Mouse (Mus musculus): ENCODE data around the gene Lamc2. TPM values are rescaled to one million over a fixed set of nuclear protein-coding genes. Genes with fewer than 3 reads are reported as not detected.

Lamc2 gene
- polyA plus RNA-seq, 1 experiment from 2014 or later: 15.6 TPM

DNA sequence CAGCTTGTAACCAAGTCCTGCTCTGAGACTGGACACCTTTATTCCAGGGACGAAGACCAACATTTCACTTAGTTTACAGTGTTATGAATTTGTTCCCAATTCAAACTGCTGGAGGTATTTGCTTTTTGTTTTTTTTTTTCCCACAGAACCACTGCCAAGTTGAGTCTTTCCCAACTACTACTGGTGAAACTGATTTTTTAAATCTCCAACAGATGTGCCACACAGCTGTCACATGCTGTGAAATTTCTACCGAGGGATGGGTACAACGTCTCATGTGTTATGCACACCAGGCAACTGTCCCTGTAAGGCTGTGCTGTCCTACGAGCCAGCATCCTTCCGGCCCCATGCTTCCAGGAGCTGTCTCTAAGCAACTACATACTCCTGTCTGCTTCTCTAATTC lies 18.0 kb downstream of the Lamc2 start:
- Histone ChIP-seq H3K9ac (ENCODE audit: low read length) (no peak overlapping the region), H3K4me2 (ENCODE audit: low read depth, low read length) (no peak overlapping the region), H3K27ac (ENCODE audit: low read length) (no peak overlapping the region), H3K36me3 (ENCODE audit: control insufficient read depth, insufficient read depth, low read length) (no peaks in the 10 kb centered on the region), H3K27me3 (ENCODE audit: control insufficient read depth, insufficient read depth, low read length) (no peaks in the 10 kb centered on the region), H3K4me1 (ENCODE audit: control insufficient read depth, insufficient read depth, low read length) (peaks cover 12% of the 10 kb centered on the region), H3K4me3 (replicated peaks; ENCODE audit: low read length) (no peak overlapping the region), H3K9me3 (replicated peaks; ENCODE audit: control insufficient read depth, low read length) (no peaks in the 10 kb centered on the region)
- no peak for ATAC-seq (ENCODE audit: insufficient read depth, low FRiP score)
- 80% methylated on average over 5 of the region's 5 CpGs for WGBS

DNA sequence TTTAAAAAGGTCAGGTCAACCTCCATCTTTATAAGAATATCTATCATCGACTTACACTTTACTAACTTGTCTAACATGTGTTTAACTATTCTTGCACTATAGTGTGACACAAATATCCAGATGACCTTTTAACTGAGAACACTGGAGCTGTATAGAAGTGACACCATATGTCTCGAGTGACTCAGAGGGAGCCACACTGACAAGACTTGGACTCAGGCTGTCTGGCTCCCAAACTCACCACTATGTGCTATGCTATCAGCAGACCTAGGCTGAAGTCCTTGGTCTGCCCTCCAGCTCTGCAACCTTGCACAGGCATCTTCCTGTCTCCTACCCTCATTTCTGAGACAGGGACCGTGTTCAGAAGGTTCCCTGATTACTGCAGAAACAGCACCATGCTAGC lies 22.4 kb downstream of the Lamc2 start:
- no peaks in the 10 kb centered on the region for H3K4me1 ChIP-seq (ENCODE audit: control insufficient read depth, insufficient read depth, low read length)
- H3K27me3 ChIP-seq (ENCODE audit: control insufficient read depth, insufficient read depth, low read length): no peaks in the 10 kb centered on the region
- H3K9me3 ChIP-seq (replicated peaks; ENCODE audit: control insufficient read depth, low read length): no peaks in the 10 kb centered on the region
- H3K36me3 ChIP-seq (ENCODE audit: control insufficient read depth, insufficient read depth, low read length): no peaks in the 10 kb centered on the region
- WGBS: 63% methylated on average over 3 of the region's 3 CpGs
- ATAC-seq (ENCODE audit: insufficient read depth, low FRiP score): no peak
- H3K27ac ChIP-seq (ENCODE audit: low read length): no peak overlapping the region
- no peak overlapping the region for H3K4me3 ChIP-seq (replicated peaks; ENCODE audit: low read length)
- H3K9ac ChIP-seq (ENCODE audit: low read length): no peak overlapping the region
- H3K4me2 ChIP-seq (ENCODE audit: low read depth, low read length): no peak overlapping the region

DNA sequence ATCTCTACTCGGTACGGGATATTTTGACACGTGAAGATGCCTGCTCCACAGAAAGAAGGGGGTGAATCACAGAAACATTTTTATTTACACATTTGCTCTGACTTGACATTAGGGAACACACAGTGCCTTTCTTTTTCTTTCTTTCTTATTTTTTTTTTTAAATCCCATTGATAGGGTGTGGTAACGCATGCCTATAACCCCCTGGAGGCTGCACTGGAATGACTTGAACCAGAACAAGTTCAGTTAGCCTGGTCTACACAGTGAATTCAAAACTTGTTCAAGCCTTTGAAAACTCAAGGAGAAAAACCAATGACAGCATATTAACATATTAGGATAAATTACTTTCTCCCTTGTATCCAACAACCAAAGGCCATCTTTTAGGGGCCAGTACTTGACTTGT lies 27.1 kb downstream of the Lamc2 start:
- H3K4me3 ChIP-seq (replicated peaks; ENCODE audit: low read length): no peak overlapping the region
- H3K36me3 ChIP-seq (ENCODE audit: control insufficient read depth, insufficient read depth, low read length): no peaks in the 10 kb centered on the region
- no peaks in the 10 kb centered on the region for H3K9me3 ChIP-seq (replicated peaks; ENCODE audit: control insufficient read depth, low read length)
- H3K27ac ChIP-seq (ENCODE audit: low read length): no peak overlapping the region
- no peaks in the 10 kb centered on the region for H3K4me1 ChIP-seq (ENCODE audit: control insufficient read depth, insufficient read depth, low read length)
- no peak for ATAC-seq (ENCODE audit: insufficient read depth, low FRiP score)
- H3K27me3 ChIP-seq (ENCODE audit: control insufficient read depth, insufficient read depth, low read length): no peaks in the 10 kb centered on the region
- 86% methylated on average over 4 of the region's 4 CpGs for WGBS
- H3K4me2 ChIP-seq (ENCODE audit: low read depth, low read length): no peak overlapping the region
- H3K9ac ChIP-seq (ENCODE audit: low read length): no peak overlapping the region

DNA sequence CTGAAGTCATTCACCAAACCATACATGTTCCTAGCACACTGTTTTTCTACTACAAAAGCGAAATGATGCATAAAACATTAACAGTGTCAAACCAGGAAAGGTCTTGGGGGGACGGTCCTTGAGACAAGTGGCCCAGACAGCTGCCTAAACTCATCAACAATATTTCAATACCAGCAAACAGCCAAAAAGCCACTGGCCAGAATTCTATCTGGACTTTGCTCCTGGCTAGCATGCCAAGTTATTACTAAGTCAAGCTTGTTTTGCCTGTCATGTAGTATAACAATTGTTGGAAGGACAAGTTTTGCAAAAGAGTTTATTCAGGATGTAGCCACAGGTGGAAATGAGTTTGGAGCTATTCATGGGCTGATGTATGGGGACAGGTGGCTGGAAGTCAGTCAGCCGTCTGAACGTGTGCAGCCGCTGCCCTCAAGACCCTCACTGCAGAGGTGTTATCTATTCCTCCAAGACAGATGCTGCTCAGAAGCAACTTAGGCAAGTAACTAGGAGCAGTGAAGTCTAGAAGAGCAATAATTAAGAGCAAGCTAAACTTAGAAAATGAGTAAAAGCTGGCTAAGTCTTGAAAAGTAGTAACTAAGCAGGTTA lies 29.1 kb downstream of the Lamc2 start:
- H3K27me3 ChIP-seq (ENCODE audit: control insufficient read depth, insufficient read depth, low read length): no peaks in the 10 kb centered on the region
- H3K36me3 ChIP-seq (ENCODE audit: control insufficient read depth, insufficient read depth, low read length): no peaks in the 10 kb centered on the region
- no peak overlapping the region for H3K4me3 ChIP-seq (replicated peaks; ENCODE audit: low read length)
- no peak overlapping the region for H3K9ac ChIP-seq (ENCODE audit: low read length)
- H3K27ac ChIP-seq (ENCODE audit: low read length): no peak overlapping the region
- WGBS: 60% methylated on average over 5 of the region's 5 CpGs
- no peak for ATAC-seq (ENCODE audit: insufficient read depth, low FRiP score)
- no peaks in the 10 kb centered on the region for H3K4me1 ChIP-seq (ENCODE audit: control insufficient read depth, insufficient read depth, low read length)
- no peaks in the 10 kb centered on the region for H3K9me3 ChIP-seq (replicated peaks; ENCODE audit: control insufficient read depth, low read length)
- no peak overlapping the region for H3K4me2 ChIP-seq (ENCODE audit: low read depth, low read length)

DNA sequence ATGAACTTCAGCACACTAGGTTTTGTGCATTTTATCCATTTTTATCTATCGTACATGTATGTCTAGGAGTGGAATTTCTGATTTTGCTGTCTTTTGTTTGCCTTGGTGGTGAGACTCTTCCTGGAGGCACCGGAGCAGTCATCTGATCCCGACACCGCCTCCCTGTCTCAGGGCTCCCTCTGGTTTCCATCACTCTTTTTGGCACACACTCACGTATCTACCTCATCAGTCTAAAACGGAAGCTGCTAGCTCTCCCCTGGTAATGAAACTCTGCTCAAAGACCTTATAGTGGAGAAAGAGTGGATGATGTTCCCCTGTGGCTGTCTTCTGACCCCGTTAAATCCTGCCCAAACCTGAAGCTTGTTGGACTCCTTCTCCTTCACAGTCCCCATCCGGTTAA lies 30.9 kb downstream of the Lamc2 start:
- H3K4me1 ChIP-seq (ENCODE audit: control insufficient read depth, insufficient read depth, low read length): no peaks in the 10 kb centered on the region

DNA sequence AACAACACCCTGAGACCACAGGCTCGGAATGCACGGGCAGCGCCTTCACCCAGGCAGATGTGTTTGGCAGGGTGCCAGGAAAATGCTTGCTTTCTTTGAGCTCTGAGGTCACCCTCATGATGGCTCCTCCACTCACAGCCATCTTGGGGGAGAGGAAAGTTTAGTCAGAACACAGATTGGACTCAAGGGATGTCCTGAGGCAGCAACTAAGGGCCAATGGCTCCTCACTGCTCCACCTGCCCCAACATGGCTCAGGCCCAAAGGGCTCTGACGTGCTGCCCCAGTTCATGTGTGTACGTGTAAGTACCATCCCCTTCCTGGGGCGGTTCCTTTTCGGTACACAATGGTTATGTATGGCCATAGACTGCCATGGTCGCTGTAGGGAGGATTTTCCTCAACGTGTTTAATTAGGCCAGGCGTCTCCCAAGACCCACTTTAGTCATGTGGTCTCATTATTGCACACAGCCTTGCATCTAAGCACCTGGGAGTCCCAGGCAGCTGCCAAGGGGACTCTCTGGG lies 32.6 kb downstream of the Lamc2 start:
- WGBS: 63% methylated on average over 10 of the region's 10 CpGs
- Histone ChIP-seq H3K4me3 (replicated peaks; ENCODE audit: low read length) (no peak overlapping the region), H3K4me1 (ENCODE audit: control insufficient read depth, insufficient read depth, low read length) (no peaks in the 10 kb centered on the region), H3K27ac (ENCODE audit: low read length) (no peak overlapping the region), H3K27me3 (ENCODE audit: control insufficient read depth, insufficient read depth, low read length) (no peaks in the 10 kb centered on the region), H3K36me3 (ENCODE audit: control insufficient read depth, insufficient read depth, low read length) (no peaks in the 10 kb centered on the region), H3K4me2 (ENCODE audit: low read depth, low read length) (no peak overlapping the region), H3K9ac (ENCODE audit: low read length) (no peak overlapping the region), H3K9me3 (replicated peaks; ENCODE audit: control insufficient read depth, low read length) (no peaks in the 10 kb centered on the region)
- ATAC-seq (ENCODE audit: insufficient read depth, low FRiP score): 0 out of 2 replicates have a peak, but pooled peaks have one; percentile 35

More for the DNA sequence above, 30.9 kb downstream of the Lamc2 start:
- no peak overlapping the region for H3K4me3 ChIP-seq (replicated peaks; ENCODE audit: low read length)
- WGBS: 62% methylated on average over 8 of the region's 8 CpGs
- H3K4me2 ChIP-seq (ENCODE audit: low read depth, low read length): no peak overlapping the region
- H3K27me3 ChIP-seq (ENCODE audit: control insufficient read depth, insufficient read depth, low read length): no peaks in the 10 kb centered on the region
- H3K9me3 ChIP-seq (replicated peaks; ENCODE audit: control insufficient read depth, low read length): no peaks in the 10 kb centered on the region
- H3K27ac ChIP-seq (ENCODE audit: low read length): no peak overlapping the region
- H3K36me3 ChIP-seq (ENCODE audit: control insufficient read depth, insufficient read depth, low read length): no peaks in the 10 kb centered on the region
- no peak overlapping the region for H3K9ac ChIP-seq (ENCODE audit: low read length)
- no peak for ATAC-seq (ENCODE audit: insufficient read depth, low FRiP score)

DNA sequence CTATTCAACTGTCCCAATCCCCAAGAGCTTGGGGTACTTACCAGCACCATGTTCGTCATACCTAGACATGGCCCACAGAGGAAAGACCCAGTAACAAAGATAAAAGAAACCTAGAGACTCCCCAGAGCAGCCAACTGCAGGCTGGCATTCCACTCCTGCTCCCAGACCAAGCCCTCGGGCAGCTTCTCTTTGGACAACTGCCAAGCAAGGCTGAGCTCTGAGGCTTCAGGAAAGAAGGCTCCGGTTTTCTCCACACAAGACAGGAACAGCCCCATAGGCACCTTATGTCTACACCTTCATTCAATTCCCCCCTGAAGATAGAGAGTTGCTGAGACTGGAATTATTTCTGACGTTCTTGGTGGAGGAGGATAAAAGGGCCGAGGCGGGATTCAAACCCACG lies 33.7 kb downstream of the Lamc2 start:
- no peaks in the 10 kb centered on the region for H3K4me1 ChIP-seq (ENCODE audit: control insufficient read depth, insufficient read depth, low read length)
- no peak overlapping the region for H3K9ac ChIP-seq (ENCODE audit: low read length)
- 66% methylated on average over 7 of the region's 7 CpGs for WGBS
- H3K27me3 ChIP-seq (ENCODE audit: control insufficient read depth, insufficient read depth, low read length): no peaks in the 10 kb centered on the region
- H3K4me2 ChIP-seq (ENCODE audit: low read depth, low read length): no peak overlapping the region
- H3K27ac ChIP-seq (ENCODE audit: low read length): no peak overlapping the region
- no peaks in the 10 kb centered on the region for H3K9me3 ChIP-seq (replicated peaks; ENCODE audit: control insufficient read depth, low read length)
- no peaks in the 10 kb centered on the region for H3K36me3 ChIP-seq (ENCODE audit: control insufficient read depth, insufficient read depth, low read length)
- ATAC-seq (ENCODE audit: insufficient read depth, low FRiP score): no peak
- no peak overlapping the region for H3K4me3 ChIP-seq (replicated peaks; ENCODE audit: low read length)

DNA sequence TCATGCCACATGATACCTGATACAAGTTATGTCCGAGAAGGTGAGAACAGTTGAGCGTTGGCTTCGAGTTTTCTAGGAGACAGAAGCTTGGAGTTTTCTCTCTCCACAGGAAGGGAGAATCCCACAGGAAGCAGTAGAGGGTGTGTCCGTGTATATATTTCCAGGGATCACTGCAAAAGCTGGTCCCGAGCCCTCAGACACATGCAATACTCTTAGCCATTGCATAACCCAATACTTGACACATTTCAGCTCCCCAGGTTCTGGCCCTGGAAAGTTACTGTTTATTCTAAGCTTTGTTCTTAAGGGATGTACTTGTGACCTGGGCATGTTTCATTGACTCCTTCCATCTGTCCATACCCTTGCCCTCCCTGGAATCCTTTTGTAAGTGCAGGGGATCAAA lies 40.5 kb downstream of the Lamc2 start:
- Histone ChIP-seq H3K27ac (ENCODE audit: low read length) (no peak overlapping the region), H3K4me1 (ENCODE audit: control insufficient read depth, insufficient read depth, low read length) (peaks cover 7% of the 10 kb centered on the region), H3K4me3 (replicated peaks; ENCODE audit: low read length) (no peak overlapping the region), H3K9ac (ENCODE audit: low read length) (no peak overlapping the region), H3K4me2 (ENCODE audit: low read depth, low read length) (no peak overlapping the region), H3K9me3 (replicated peaks; ENCODE audit: control insufficient read depth, low read length) (no peaks in the 10 kb centered on the region), H3K27me3 (ENCODE audit: control insufficient read depth, insufficient read depth, low read length) (no peaks in the 10 kb centered on the region), H3K36me3 (ENCODE audit: control insufficient read depth, insufficient read depth, low read length) (no peaks in the 10 kb centered on the region)
- no peak for ATAC-seq (ENCODE audit: insufficient read depth, low FRiP score)
- 54% methylated on average over 5 of the region's 5 CpGs for WGBS

DNA sequence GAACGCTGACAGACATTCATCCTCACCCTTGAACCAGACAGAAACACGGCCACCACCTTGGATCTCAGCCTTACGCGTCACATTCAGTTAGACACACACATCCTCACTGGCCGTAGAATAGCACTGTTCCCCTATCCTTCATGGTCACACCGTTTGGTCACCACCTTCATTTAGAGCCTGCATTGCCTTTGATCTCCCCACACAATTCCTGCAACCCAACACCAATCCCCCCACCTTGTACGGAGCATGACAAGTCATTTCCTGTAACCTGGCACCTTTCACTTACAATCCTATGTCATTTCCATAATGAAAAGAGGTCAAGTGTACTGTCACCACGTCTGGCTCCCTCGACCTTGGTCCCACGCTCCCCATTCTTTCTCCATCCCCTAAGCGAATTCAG lies 42.2 kb downstream of the Lamc2 start:
- ATAC-seq (ENCODE audit: insufficient read depth, low FRiP score): no peak
- WGBS: 78% methylated on average over 11 of the region's 11 CpGs
- no peak overlapping the region for H3K4me2 ChIP-seq (ENCODE audit: low read depth, low read length)
- H3K27ac ChIP-seq (ENCODE audit: low read length): no peak overlapping the region
- H3K4me3 ChIP-seq (replicated peaks; ENCODE audit: low read length): no peak overlapping the region
- H3K4me1 ChIP-seq (ENCODE audit: control insufficient read depth, insufficient read depth, low read length): peaks cover 17% of the 10 kb centered on the region
- H3K9ac ChIP-seq (ENCODE audit: low read length): no peak overlapping the region
- H3K27me3 ChIP-seq (ENCODE audit: control insufficient read depth, insufficient read depth, low read length): no peaks in the 10 kb centered on the region
- no peaks in the 10 kb centered on the region for H3K9me3 ChIP-seq (replicated peaks; ENCODE audit: control insufficient read depth, low read length)
- H3K36me3 ChIP-seq (ENCODE audit: control insufficient read depth, insufficient read depth, low read length): no peaks in the 10 kb centered on the region

Data from stomach, embryonic 16.5 days (tissue).